Mouse (Mus musculus) liver, embryonic 12.5 days (tissue): ENCODE measurements around the gene Suclg2. TPM values are rescaled to one million over a fixed set of nuclear protein-coding genes. Genes with fewer than 3 reads are reported as not detected.

Source experiments
- ATAC-seq: fragments of 200-750 bp; cut with Nextera tagmentation; 2 replicates; pipeline ENCODE4 v1.8.0; 2017; ENCODE audit warnings: moderate number of reproducible peaks, mild to moderate bottlenecking, moderate library complexity
- H3K27ac ChIP-seq: fragments of 300-500 bp; sonication (generic); 2 replicates; pipeline ENCODE4 v1.5.1; 2016; ENCODE audit warnings: mild to moderate bottlenecking
- H3K27me3 ChIP-seq: fragments of 300-500 bp; sonication (generic); replicated peaks from 2 replicates; pipeline ENCODE4 v1.6.1; 2016; ENCODE audit warnings: mild to moderate bottlenecking, moderate library complexity
- H3K36me3 ChIP-seq: fragments of 300-500 bp; sonication (generic); 2 replicates; pipeline ENCODE4 v1.6.1; 2016; ENCODE audit warnings: mild to moderate bottlenecking, moderate library complexity
- H3K4me1 ChIP-seq: fragments of 300-500 bp; sonication (generic); 2 replicates; pipeline ENCODE4 v1.6.1; 2016
- H3K4me2 ChIP-seq: fragments of 300-500 bp; sonication (generic); 2 replicates; pipeline ENCODE4 v1.6.1; 2016; ENCODE audit warnings: mild to moderate bottlenecking, moderate library complexity
- H3K4me3 ChIP-seq: fragments of 300-500 bp; sonication (generic); 2 replicates; pipeline ENCODE4 v1.5.1; 2016; ENCODE audit warnings: mild to moderate bottlenecking, moderate library complexity
- H3K9ac ChIP-seq: fragments of 300-500 bp; sonication (generic); 2 replicates; pipeline ENCODE4 v1.6.1; 2016; ENCODE audit warnings: mild to moderate bottlenecking, moderate library complexity
- H3K9me3 ChIP-seq: fragments of 300-500 bp; sonication (generic); replicated peaks from 2 replicates; pipeline ENCODE4 v1.6.1; 2016; ENCODE audit warnings: mild to moderate bottlenecking, moderate library complexity
- WGBS: fragments of 180-500 bp; shearing (Covaris S2); methylation state at CpG from one replicate; pipeline ENCODE4 v1.1.7; 2016; ENCODE audit not compliant: insufficient replicate concordance; 5-methylcytosine and 5-hydroxymethylcytosine counted together
- polyA plus RNA-seq: library from polyadenylated mRNA; unstranded; fragments of >200 nt; fragmentation: Nextera tagmentation; extraction: Ambion mirVana; gene quantifications from 2 replicates; pipeline ENCODE4 v1.2.1, GENCODE M21; 2016

The Suclg2 gene
- polyA plus RNA-seq, 1 experiment from 2014 or later: 47.7 TPM

- no peaks in the 10 kb centered on the region for H3K4me1 ChIP-seq
- 62% methylated on average over 3 of the region's 3 CpGs for WGBS
- H3K9me3 ChIP-seq: no peaks in the 10 kb centered on the region
- H3K27me3 ChIP-seq: no peaks in the 10 kb centered on the region
- no peak overlapping the region for H3K9ac ChIP-seq
- no peak overlapping the region for H3K4me3 ChIP-seq
- no peak for ATAC-seq
- H3K36me3 ChIP-seq: peaks cover 34% of the 10 kb centered on the region
- no peak overlapping the region for H3K4me2 ChIP-seq
- H3K27ac ChIP-seq: no peak overlapping the region
Measured at GRCm38 (mm10) chr6:95581893-95582292, 136.7 kb downstream of the Suclg2 start.

DNA sequence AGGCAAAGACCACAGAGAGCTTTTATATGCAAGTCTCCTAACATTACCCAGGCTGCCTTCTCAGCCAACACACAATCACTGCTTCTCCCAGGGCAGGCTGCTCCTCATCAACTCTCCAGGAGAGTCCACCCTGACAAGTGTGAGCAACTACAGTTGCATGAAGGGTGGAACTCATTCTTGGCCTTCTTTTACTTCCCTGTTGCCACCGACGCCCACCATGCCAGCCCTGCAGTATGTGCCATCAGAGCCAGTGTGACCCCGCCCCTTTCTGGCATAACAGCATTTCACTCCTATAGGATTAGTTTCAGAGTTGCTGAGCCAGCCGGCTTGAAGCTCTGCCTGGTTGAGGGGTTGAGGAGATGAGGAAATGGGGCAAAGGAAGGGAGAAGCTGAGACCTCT, 138.8 kb downstream of the Suclg2 start:
- WGBS: 81% methylated on average over 4 of the region's 4 CpGs
- Histone ChIP-seq H3K27me3 (no peaks in the 10 kb centered on the region), H3K4me1 (no peaks in the 10 kb centered on the region), H3K36me3 (peaks cover 28% of the 10 kb centered on the region), H3K4me2 (no peak overlapping the region), H3K27ac (no peak overlapping the region), H3K4me3 (no peak overlapping the region), H3K9me3 (no peaks in the 10 kb centered on the region), H3K9ac (no peak overlapping the region)
- ATAC-seq: no peak

- H3K4me2 ChIP-seq: no peak overlapping the region
- H3K4me3 ChIP-seq: no peak overlapping the region
- H3K4me1 ChIP-seq: no peaks in the 10 kb centered on the region
- no peaks in the 10 kb centered on the region for H3K27me3 ChIP-seq
- 72% methylated on average over 4 of the region's 4 CpGs for WGBS
- no peak overlapping the region for H3K9ac ChIP-seq
- H3K27ac ChIP-seq: no peak overlapping the region
- ATAC-seq: no peak
- H3K36me3 ChIP-seq: peaks cover 21% of the 10 kb centered on the region
- H3K9me3 ChIP-seq: no peaks in the 10 kb centered on the region
Measured at GRCm38 (mm10) chr6:95575531-95575930, 143.1 kb downstream of the Suclg2 start.

- H3K9me3 ChIP-seq: no peaks in the 10 kb centered on the region
- no peak overlapping the region for H3K4me3 ChIP-seq
- no peak for ATAC-seq
- H3K4me1 ChIP-seq: no peaks in the 10 kb centered on the region
- 70% methylated on average over 3 of the region's 3 CpGs for WGBS
- H3K27ac ChIP-seq: no peak overlapping the region
- H3K36me3 ChIP-seq: peaks cover 21% of the 10 kb centered on the region
- no peak overlapping the region for H3K9ac ChIP-seq
- no peaks in the 10 kb centered on the region for H3K27me3 ChIP-seq
- no peak overlapping the region for H3K4me2 ChIP-seq
Measured at GRCm38 (mm10) chr6:95574867-95575266, 143.7 kb downstream of the Suclg2 start.

DNA sequence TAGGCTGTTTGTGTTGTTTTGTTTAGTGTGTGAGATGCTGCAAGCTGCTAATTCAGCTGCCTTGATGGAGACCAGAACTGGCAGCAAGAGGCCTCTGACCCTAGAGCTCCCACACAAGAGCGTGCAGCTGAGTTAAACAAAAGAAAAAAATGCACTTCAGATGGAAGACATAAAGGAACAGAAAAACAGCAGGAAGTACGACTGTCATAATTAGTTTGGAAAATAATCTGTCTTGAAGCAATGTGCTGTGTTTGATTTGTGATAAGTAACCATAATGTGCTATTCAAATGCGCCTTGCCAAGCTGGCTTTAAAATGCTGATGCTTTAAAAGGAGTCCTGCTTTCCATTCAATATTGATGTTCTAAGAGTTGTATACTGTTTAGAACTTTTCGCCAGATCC, 144.2 kb downstream of the Suclg2 start:
- no peaks in the 10 kb centered on the region for H3K4me1 ChIP-seq
- WGBS: 61% methylated on average over 4 of the region's 4 CpGs
- H3K36me3 ChIP-seq: peaks cover 21% of the 10 kb centered on the region
- H3K4me3 ChIP-seq: no peak overlapping the region
- H3K27me3 ChIP-seq: no peaks in the 10 kb centered on the region
- H3K27ac ChIP-seq: no peak overlapping the region
- H3K9ac ChIP-seq: no peak overlapping the region
- no peak for ATAC-seq
- H3K4me2 ChIP-seq: no peak overlapping the region
- H3K9me3 ChIP-seq: no peaks in the 10 kb centered on the region

DNA sequence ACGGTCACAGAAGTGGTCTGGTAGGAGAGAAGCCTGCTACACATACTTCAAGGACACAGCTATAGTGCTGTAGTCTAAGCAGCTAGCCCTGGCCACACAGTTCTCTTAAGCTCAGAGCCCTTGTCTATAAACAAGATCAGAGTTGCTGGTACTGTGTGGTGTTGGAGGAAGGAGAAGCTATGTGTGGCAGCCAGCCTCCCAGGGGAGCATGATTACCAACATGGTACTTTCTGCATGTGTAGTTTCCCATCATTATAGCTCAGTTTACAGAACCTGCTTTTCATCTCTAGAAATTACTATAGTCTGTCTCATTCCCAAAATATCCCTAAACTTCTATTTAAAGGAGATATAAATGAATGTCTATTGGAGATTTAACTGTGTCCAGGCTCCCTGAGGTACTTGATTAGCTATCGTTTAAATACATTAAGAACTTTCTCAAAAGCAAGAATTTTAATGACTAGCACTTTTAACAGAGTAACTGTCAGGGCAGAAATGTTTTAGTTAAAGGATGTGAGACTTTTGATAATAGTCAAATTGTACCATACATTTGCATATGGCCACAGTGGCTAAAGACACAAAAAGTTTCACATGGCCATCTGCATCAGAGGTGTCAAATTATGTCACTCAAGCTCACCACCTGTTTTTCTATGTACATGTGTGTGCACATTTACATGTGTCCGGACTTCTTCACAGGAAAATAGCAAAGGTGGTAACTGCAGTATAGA, 145.4 kb downstream of the Suclg2 start:
- H3K4me3 ChIP-seq: no peak overlapping the region
- no peak overlapping the region for H3K27ac ChIP-seq
- no peaks in the 10 kb centered on the region for H3K4me1 ChIP-seq
- no peak for ATAC-seq
- no peak overlapping the region for H3K4me2 ChIP-seq
- no peaks in the 10 kb centered on the region for H3K27me3 ChIP-seq
- WGBS: 75% methylated on average over 3 of the region's 3 CpGs
- no peaks in the 10 kb centered on the region for H3K9me3 ChIP-seq
- peaks cover 20% of the 10 kb centered on the region for H3K36me3 ChIP-seq
- H3K9ac ChIP-seq: no peak overlapping the region

DNA sequence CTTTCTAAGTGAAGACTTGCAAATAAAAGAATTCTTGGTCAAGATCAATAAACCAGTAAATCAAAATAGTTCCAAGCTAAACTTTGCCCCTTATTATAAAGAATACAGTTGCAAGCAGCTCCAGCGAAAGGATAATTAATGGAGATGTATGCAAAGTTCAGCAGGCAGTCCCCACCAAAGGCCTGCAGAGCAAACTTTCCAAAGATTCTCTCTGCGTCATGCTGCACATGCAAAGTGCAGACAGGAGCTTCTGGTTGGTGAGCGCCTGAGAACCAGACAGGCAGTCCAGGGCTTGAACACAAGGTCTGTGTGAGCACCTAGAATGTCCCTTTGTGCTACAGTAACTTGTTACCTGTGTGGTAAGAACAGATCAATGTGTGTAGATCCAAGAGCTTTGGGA, 147.0 kb downstream of the Suclg2 start:
- Histone ChIP-seq H3K4me3 (no peak overlapping the region), H3K4me1 (no peaks in the 10 kb centered on the region)
- 79% methylated on average over 3 of the region's 3 CpGs for WGBS

DNA sequence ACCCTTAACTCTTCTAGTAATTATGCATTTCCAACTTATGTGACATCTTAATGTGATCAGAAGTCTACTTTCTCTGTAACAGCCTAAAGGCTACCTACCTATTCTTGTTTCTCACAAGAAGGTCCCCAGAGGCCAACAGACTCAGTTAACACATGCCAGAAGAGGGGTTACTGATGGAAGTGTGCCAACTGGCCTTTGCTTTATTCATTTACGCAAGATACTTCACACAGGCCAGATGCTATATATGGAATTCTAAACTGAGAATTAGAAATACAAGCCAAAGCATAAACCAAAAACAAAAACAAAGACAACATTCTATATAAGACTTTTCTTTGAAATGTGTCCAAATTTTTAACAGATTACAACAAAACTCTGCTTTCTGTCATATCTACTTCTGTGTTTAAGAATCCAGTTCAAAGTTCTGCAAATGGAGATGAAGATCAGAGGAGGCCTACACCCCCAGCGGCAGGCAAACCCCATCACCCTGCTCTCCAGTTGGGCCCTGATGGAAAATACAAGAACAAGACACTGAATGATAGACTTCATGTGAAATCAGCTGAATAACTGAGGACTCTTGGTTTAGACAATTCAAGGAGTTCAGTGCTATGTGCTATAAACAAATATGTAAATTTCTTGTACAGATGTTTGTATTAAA, 155.1 kb downstream of the Suclg2 start:
- no peaks in the 10 kb centered on the region for H3K27me3 ChIP-seq
- H3K4me2 ChIP-seq: no peak overlapping the region
- H3K9me3 ChIP-seq: no peaks in the 10 kb centered on the region
- peaks cover 22% of the 10 kb centered on the region for H3K36me3 ChIP-seq
- WGBS: 86% methylated on average over 2 of the region's 2 CpGs
- no peak overlapping the region for H3K27ac ChIP-seq
- no peaks in the 10 kb centered on the region for H3K4me1 ChIP-seq
- no peak overlapping the region for H3K4me3 ChIP-seq
- ATAC-seq: no peak
- no peak overlapping the region for H3K9ac ChIP-seq

More for the DNA sequence above, 147.0 kb downstream of the Suclg2 start:
- no peaks in the 10 kb centered on the region for H3K27me3 ChIP-seq
- ATAC-seq: no peak
- H3K27ac ChIP-seq: no peak overlapping the region
- H3K9me3 ChIP-seq: no peaks in the 10 kb centered on the region
- peaks cover 12% of the 10 kb centered on the region for H3K36me3 ChIP-seq
- H3K4me2 ChIP-seq: no peak overlapping the region
- H3K9ac ChIP-seq: no peak overlapping the region

DNA sequence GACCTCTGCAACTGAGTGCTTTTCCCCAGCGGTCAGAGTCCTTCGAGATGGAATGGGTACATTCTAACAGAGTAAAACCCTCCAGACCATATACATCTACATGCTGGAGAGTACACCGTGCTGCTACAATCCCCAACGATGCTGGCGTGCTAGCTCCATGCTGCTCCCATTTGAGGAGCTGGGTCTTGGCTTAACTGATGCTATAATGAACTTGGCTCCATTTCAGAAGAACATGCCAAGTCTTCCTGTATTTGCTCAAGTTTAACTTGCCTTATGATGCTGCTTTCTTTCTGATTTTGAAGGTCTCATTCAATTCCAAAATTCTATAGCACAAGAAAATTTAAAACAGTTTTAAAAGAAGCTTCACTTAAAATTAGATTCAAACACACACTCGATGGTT, 162.3 kb downstream of the Suclg2 start:
- Histone ChIP-seq H3K4me3 (no peak overlapping the region), H3K9me3 (no peaks in the 10 kb centered on the region), H3K9ac (no peak overlapping the region), H3K36me3 (peaks cover 4% of the 10 kb centered on the region; the same call in 1 of the 2 replicates), H3K27me3 (no peaks in the 10 kb centered on the region), H3K27ac (no peak overlapping the region), H3K4me1 (no peaks in the 10 kb centered on the region), H3K4me2 (no peak overlapping the region)
- 85% methylated on average over 6 of the region's 6 CpGs for WGBS
- no peak for ATAC-seq

DNA sequence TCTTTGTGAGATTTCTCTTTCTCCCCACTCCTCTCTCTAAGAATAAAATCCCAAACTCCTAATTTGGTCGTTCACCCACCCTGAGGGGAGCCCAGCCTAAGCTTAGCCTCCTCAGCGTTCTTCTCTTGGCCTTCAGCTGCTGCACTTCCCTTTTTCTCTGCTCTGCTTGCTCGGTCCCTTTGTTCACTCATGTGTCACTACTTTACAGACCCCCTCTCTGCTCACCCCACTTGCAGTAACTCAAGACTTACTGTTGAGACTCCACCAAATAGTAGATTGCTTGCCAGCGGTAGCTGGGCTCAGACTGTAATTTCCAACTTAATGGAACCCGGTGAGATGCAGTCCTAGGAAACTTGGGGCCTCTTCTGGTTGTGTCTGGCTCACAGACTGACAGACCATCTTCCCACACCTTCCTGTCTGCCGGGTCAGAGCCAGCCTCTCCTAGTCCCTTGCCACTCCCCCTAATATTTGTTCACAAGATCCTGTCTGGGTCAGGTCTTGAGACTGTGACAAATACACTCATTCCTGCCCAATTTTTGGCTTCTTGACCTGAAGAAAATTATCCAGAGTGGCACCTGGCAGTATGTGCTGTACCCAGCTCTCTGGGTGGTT, 166.2 kb downstream of the Suclg2 start:
- 28% methylated on average over 6 of the region's 6 CpGs for WGBS
- H3K9ac ChIP-seq: no peak overlapping the region
- no peaks in the 10 kb centered on the region for H3K27me3 ChIP-seq
- no peak overlapping the region for H3K4me2 ChIP-seq
- no peak for ATAC-seq
- H3K9me3 ChIP-seq: no peaks in the 10 kb centered on the region
- H3K4me3 ChIP-seq: no peak overlapping the region
- peaks cover 4% of the 10 kb centered on the region; the same call in 1 of the 2 replicates for H3K36me3 ChIP-seq
- H3K27ac ChIP-seq: no peak overlapping the region
- H3K4me1 ChIP-seq: no peaks in the 10 kb centered on the region

GRCm38 (mm10) chr6:95551000-95551399, 167.6 kb downstream of the Suclg2 start:
- H3K4me1 ChIP-seq: no peaks in the 10 kb centered on the region
- H3K9ac ChIP-seq: no peak overlapping the region
- no peak for ATAC-seq
- WGBS: 61% methylated on average over 4 of the region's 4 CpGs
- no peaks in the 10 kb centered on the region for H3K27me3 ChIP-seq
- no peak overlapping the region for H3K4me3 ChIP-seq
- peaks cover 4% of the 10 kb centered on the region; the same call in 1 of the 2 replicates for H3K36me3 ChIP-seq
- H3K9me3 ChIP-seq: no peaks in the 10 kb centered on the region
- H3K27ac ChIP-seq: no peak overlapping the region
- no peak overlapping the region for H3K4me2 ChIP-seq

GRCm38 (mm10) chr6:95546189-95546832, 172.3 kb downstream of the Suclg2 start:
- H3K9me3 ChIP-seq: no peaks in the 10 kb centered on the region
- WGBS: 77% methylated on average over 7 of the region's 7 CpGs
- no peak overlapping the region for H3K4me3 ChIP-seq
- no peaks in the 10 kb centered on the region for H3K4me1 ChIP-seq
- H3K36me3 ChIP-seq: peaks cover 10% of the 10 kb centered on the region; the same call in 1 of the 2 replicates
- no peak overlapping the region for H3K9ac ChIP-seq
- H3K27me3 ChIP-seq: no peaks in the 10 kb centered on the region
- H3K4me2 ChIP-seq: no peak overlapping the region
- ATAC-seq: no peak
- H3K27ac ChIP-seq: no peak overlapping the region
